Comparison of ENCODE assay signal across 17 mouse cellular contexts in the genomic region with DNA sequence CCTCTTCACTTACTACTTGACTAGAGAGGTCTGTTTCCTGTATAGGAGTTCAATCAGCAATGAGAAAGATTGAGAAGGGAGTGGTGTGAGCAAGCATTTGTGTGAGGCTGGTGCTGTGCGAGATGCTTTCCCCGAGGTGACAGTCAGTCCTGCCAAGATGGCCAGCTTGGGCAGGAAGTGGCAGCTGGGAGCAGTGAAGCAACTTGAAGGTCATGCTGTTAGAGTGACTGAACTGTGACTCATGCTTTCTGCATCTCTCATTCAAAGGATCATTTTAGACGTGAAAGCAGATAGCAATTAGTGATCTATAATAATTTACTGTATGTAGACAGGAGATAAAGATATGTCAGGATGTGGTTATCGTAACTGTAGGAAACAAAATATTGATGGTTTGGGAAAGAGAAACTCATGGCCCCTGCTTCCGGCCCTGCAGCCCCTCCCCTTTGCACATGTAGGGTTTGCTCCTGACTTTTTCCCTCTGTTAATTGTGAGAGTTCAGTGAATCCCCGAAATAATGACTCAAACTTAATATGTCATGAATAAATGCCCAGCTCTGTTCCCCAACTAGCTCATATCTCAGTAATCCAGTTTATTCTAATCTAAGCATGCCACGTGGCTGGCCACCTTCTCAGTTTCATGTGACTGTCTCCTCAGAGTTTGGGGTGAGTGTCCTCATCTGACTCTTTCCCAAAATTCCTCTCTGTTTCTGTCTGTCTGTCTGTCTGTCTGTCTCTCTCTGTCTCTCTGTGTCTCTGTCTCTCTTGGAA. TPM values are rescaled to one million over a fixed set of nuclear protein-coding genes. Genes with fewer than 3 reads are reported as not detected.
A peak's percentile ranks its signal among the peaks of the same experiment; 100 is the strongest.
DNase-seq lines count a peak whose midpoint lies in the region; ATAC-seq lines count a peak whose summit lies in the region.
"Had no signal": no experiment of that assay in that cellular context is flagged by ENCODE, and none has a peak within 500 bp of the region (broad histone marks: within the 10 kb centered on the region; RNA-seq: fewer than 3 reads in every experiment).

No protein-coding gene starts in this region.

- no peaks in the 10 kb centered on the region for H3K27me3 ChIP-seq in midbrain, embryonic 15.5 days (replicated peaks)
- H3K27me3 ChIP-seq: hindbrain, embryonic 12.5 days; liver, embryonic 15.5 days; neural tube, embryonic 15.5 days had no signal

- no peak overlapping the region for H3K9ac ChIP-seq in midbrain, embryonic 15.5 days
- H3K9ac ChIP-seq: hindbrain, embryonic 12.5 days; liver, embryonic 15.5 days; neural tube, embryonic 15.5 days had no signal

- no peaks in the 10 kb centered on the region for H3K9me3 ChIP-seq in midbrain, embryonic 15.5 days
- H3K9me3 ChIP-seq: embryonic facial prominence, embryonic 10.5 days; hindbrain, embryonic 12.5 days; liver, embryonic 15.5 days; neural tube, embryonic 15.5 days had no signal

- no peak overlapping the region for H3K4me3 ChIP-seq in midbrain, embryonic 15.5 days
- H3K4me3 ChIP-seq: embryonic facial prominence, embryonic 10.5 days; hindbrain, embryonic 12.5 days; liver, embryonic 15.5 days; neural tube, embryonic 15.5 days had no signal

- H3K4me1 ChIP-seq in midbrain, embryonic 15.5 days, result 0 out of 2 replicates have a peak, but pooled peaks cover 4% of the 10 kb centered on the region
- H3K4me1 ChIP-seq: hindbrain, embryonic 12.5 days; neural tube, embryonic 15.5 days had no signal

- peak; percentile 7 for ATAC-seq in CD4-positive, CD25-positive, alpha-beta regulatory T cell, adult 4 months
- ATAC-seq in midbrain, embryonic 15.5 days (replicated peaks), result no peak

- peak; percentile 86 for DNase-seq in 3T3-L1 (ENCODE audit: low read depth, low spot score)
- peak; percentile 25 for DNase-seq in adrenal gland, adult 8-10 months
- DNase-seq in induced T-regulatory cell, adult 2 months (ENCODE audit: low read depth), result peak; percentile 33
- DNase-seq in yolk sac, embryonic 10.5 days (ENCODE audit: low spot score), result no peak
- DNase-seq in urinary bladder, postnatal 36 days (ENCODE audit: low spot score in 2 of 2), result no peak
- DNase-seq in thymus, postnatal 0 days (ENCODE audit: low spot score), result no peak
- DNase-seq: cerebellum, adult 8-10 months; gastrocnemius, postnatal 25 days; kidney, adult 8-10 months; lung, postnatal 36 days; right cerebral cortex, adult 18-20 months had no signal

- 92% methylated on average over 7 of the region's 7 CpGs for WGBS in midbrain, embryonic 15.5 days

- H3K36me3 ChIP-seq in midbrain, embryonic 15.5 days (replicated peaks), result no peaks in the 10 kb centered on the region

- no peak overlapping the region for H3K27ac ChIP-seq in midbrain, embryonic 15.5 days
- H3K27ac ChIP-seq: embryonic facial prominence, embryonic 10.5 days; hindbrain, embryonic 12.5 days; liver, embryonic 15.5 days; neural tube, embryonic 15.5 days had no signal

- H3K4me2 ChIP-seq in midbrain, embryonic 15.5 days, result no peak overlapping the region
- H3K4me2 ChIP-seq: hindbrain, embryonic 12.5 days; liver, embryonic 15.5 days; neural tube, embryonic 15.5 days had no signal

RNA-seq across cellular contexts. Expression of a gene that starts 11.5 kb away (rescaled TPM):
- polyA plus RNA-seq in CD4-positive, CD25-positive, alpha-beta regulatory T cell, adult 4 months (2017; shearing (Covaris generic)), result 10 to 100 TPM; 14.4 to 15.2 TPM
- 10 to 100 TPM; 12.1 to 17.7 (median 14.3) TPM for total RNA-seq in adrenal gland, adult 8-10 months (2022)
- 11.3 and 13.1 TPM in 2 replicates for polyA plus RNA-seq in midbrain, embryonic 15.5 days (2015; fragmentation: Nextera tagmentation; extraction: Ambion mirVana)
- polyA plus RNA-seq in thymus, postnatal 0 days (2015; fragmentation: Nextera tagmentation; extraction: Ambion mirVana), result 8.3 and 11.5 TPM in 2 replicates

RNA-seq across cellular contexts. Expression of a gene that starts 45.4 kb away (rescaled TPM):
- polyA plus RNA-seq in CD4-positive, CD25-positive, alpha-beta regulatory T cell, adult 4 months (2017; shearing (Covaris generic)), result 1 to 10 TPM in 1 of 2 experiments, under 1 TPM in 1; 0.58 to 1.1 TPM
- 10 to 100 TPM in 1 of 4 experiments, 1 to 10 TPM in 3; 7.2 to 12.3 (median 8.7) TPM for total RNA-seq in adrenal gland, adult 8-10 months (2022)
- polyA plus RNA-seq in midbrain, embryonic 15.5 days (2015; fragmentation: Nextera tagmentation; extraction: Ambion mirVana), result 3.3 and 3.4 TPM in 2 replicates
- 10.4 and 11.4 TPM in 2 replicates for polyA plus RNA-seq in thymus, postnatal 0 days (2015; fragmentation: Nextera tagmentation; extraction: Ambion mirVana)

RNA-seq across cellular contexts. Expression of a gene that starts 47.1 kb away (rescaled TPM):
- 10 to 100 TPM; 71.6 to 76.5 TPM for polyA plus RNA-seq in CD4-positive, CD25-positive, alpha-beta regulatory T cell, adult 4 months (2017; shearing (Covaris generic))
- 10 to 100 TPM; 54.9 to 94.2 (median 76.5) TPM for total RNA-seq in adrenal gland, adult 8-10 months (2022)
- polyA plus RNA-seq in midbrain, embryonic 15.5 days (2015; fragmentation: Nextera tagmentation; extraction: Ambion mirVana), result 115 TPM in 2 replicates
- polyA plus RNA-seq in thymus, postnatal 0 days (2015; fragmentation: Nextera tagmentation; extraction: Ambion mirVana), result 62.5 and 64.7 TPM in 2 replicates

Comparison
In these comparisons a context has a peak if more than half of its experiments do, and no peak if none do; other contexts are left out.
1. DNase-seq: peak in 3T3-L1 (single experiment), adrenal gland, adult 8-10 months (single experiment) and induced T-regulatory cell, adult 2 months (single experiment); none in yolk sac, embryonic 10.5 days (single experiment), urinary bladder, postnatal 36 days (0 of 2) and thymus, postnatal 0 days (single experiment).